Mouse (Mus musculus): ENCODE data around the gene B3glct. TPM values are rescaled to one million over a fixed set of nuclear protein-coding genes. Genes with fewer than 3 reads are reported as not detected.

Gene B3glct
- polyA plus RNA-seq, 1 experiment from 2014 or later, result 10.6 TPM

DNA sequence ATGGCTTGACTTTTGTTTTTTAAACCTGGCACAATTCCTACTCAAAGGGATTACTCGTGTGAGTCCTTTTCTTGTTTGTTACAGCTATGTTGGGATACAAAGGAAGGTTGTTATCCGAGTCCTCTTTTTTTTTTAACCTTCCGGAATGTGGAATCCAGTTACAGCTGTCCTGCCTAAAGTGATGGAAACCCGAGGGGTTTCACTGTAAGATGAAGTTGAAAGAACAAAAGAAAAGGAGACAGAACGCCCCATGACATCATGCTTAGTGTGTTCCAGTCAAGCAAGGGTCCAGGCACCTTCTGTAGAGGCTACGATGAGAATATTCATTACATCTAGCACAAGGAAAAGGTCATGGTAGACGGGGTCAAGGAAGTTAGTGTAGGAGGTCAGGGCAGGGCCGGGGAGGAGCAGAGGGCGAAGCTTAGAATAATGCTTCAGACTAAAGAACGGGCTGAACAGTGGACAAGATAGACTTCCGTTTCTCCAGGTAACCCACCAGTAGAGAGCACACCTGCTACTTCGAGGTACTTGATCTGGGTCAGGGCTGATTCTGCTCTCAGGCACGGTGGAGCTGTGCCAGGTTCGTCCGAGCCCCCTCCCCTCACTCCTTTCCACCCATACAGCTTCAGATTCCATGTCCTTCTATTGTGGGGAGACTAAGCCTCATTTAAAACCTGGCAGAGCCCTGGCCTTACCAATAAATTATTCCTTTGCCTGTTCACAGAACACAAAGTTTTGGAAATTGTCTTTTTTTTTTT is 37.7 kb downstream of the B3glct start:
- Histone ChIP-seq H3K27me3 (replicated peaks) (no peaks in the 10 kb centered on the region), H3K27ac (no peak overlapping the region), H3K36me3 (no peaks in the 10 kb centered on the region), H3K4me3 (replicated peaks) (no peak overlapping the region), H3K4me1 (no peaks in the 10 kb centered on the region), H3K9me3 (no peaks in the 10 kb centered on the region), H3K4me2 (no peak overlapping the region), H3K9ac (no peak overlapping the region)
- 51% methylated on average over 15 of the region's 15 CpGs for WGBS
- no peak for ATAC-seq (ENCODE audit: insufficient read depth, low FRiP score, low read depth)

DNA sequence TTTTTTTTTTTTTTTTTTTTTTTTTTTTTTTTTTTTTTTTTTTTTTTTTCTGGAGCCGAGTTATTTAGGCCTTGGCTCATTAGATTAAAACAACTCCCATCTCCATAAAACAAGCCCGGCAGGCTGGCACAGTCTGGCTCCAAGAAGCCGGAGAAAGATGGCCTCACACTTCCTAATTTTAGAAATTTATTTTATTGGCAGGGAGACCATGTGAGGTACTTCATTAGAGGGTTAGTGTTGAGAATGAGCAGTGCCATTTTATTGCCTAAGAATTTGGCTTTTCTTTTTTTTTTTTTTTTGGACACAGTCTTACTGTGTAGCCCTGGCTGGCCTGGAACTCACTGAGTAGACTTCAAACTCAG is 38.3 kb downstream of the B3glct start:
- no peak for ATAC-seq (ENCODE audit: insufficient read depth, low FRiP score, low read depth)
- Histone ChIP-seq H3K9ac (no peak overlapping the region), H3K36me3 (no peaks in the 10 kb centered on the region), H3K4me3 (replicated peaks) (no peak overlapping the region), H3K4me1 (no peaks in the 10 kb centered on the region), H3K9me3 (no peaks in the 10 kb centered on the region), H3K27me3 (replicated peaks) (no peaks in the 10 kb centered on the region), H3K27ac (no peak overlapping the region), H3K4me2 (no peak overlapping the region)
- 61% methylated on average over 3 of the region's 3 CpGs for WGBS

DNA sequence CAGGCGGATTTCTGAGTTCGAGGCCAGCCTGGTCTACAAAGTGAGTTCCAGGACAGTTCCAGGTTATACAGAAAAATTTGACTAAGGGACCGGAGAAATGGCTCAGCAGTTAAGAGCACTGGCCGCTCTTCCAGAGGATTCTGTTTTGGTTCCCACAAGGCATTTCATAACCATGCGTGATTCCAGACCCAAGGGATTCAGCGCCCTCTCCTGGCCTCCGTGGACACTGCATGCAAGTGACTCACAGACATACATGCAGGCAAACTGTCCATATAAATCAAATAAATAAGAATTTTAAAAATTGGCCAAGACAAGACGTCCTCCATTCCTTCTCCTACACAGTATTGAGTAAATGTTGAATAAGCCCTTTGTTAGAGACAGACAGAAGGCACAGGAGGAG is 53.7 kb downstream of the B3glct start:
- Histone ChIP-seq H3K9me3 (no peaks in the 10 kb centered on the region), H3K4me3 (replicated peaks) (no peak overlapping the region), H3K36me3 (peaks cover 11% of the 10 kb centered on the region), H3K27me3 (replicated peaks) (no peaks in the 10 kb centered on the region), H3K4me1 (no peaks in the 10 kb centered on the region), H3K9ac (no peak overlapping the region), H3K27ac (no peak overlapping the region), H3K4me2 (no peak overlapping the region)
- no peak for ATAC-seq (ENCODE audit: insufficient read depth, low FRiP score, low read depth)
- 89% methylated on average over 8 of the region's 8 CpGs for WGBS

DNA sequence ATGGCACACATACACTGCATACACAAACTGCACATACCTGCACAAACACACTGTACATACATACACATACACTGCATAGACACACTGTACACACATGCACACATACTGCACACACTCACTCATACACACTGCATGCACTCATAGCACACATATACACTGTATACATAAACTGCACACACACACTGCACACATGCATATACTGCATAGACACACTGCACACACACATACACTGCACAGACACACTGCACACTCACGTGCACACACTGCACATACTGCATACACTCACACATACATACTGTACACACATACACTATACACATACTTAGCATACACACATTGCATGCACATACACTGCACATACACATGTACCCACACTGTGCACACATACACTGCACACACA is 59.2 kb downstream of the B3glct start:
- H3K36me3 ChIP-seq, result peaks cover 6% of the 10 kb centered on the region; the same call in 1 of the 2 replicates
- no peaks in the 10 kb centered on the region for H3K9me3 ChIP-seq
- no peak overlapping the region for H3K4me2 ChIP-seq
- H3K4me3 ChIP-seq (replicated peaks), result no peak overlapping the region
- ATAC-seq (ENCODE audit: insufficient read depth, low FRiP score, low read depth), result no peak
- no peak overlapping the region for H3K27ac ChIP-seq
- no peaks in the 10 kb centered on the region for H3K27me3 ChIP-seq (replicated peaks)
- 91% methylated on average over 1 of the region's 1 CpGs for WGBS
- H3K9ac ChIP-seq, result no peak overlapping the region
- H3K4me1 ChIP-seq, result no peaks in the 10 kb centered on the region

DNA sequence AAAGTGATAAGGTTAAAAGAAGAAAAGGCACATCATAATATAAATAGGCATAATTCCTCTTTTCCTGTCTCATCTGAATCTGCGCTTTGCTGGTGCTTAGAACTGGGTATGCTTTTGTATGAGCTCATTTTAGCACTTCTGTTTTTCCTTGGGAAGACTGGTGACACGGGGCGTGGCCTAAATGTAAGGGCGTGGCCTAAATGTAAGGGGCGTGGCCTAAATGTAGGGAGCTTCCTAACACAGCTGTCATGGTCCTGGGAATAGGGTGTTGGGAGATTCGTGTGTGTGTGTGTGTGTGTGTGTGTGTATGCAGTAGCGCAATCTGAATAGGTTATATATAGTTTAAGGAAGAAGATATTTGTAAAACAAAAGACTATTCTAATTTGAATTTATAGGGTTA is 62.1 kb downstream of the B3glct start:
- Histone ChIP-seq H3K27ac (no peak overlapping the region), H3K4me1 (no peaks in the 10 kb centered on the region), H3K4me2 (no peak overlapping the region), H3K9me3 (no peaks in the 10 kb centered on the region), H3K27me3 (replicated peaks) (no peaks in the 10 kb centered on the region), H3K4me3 (replicated peaks) (no peak overlapping the region), H3K9ac (no peak overlapping the region), H3K36me3 (no peaks in the 10 kb centered on the region)
- 93% methylated on average over 7 of the region's 7 CpGs for WGBS
- no peak for ATAC-seq (ENCODE audit: insufficient read depth, low FRiP score, low read depth)

DNA sequence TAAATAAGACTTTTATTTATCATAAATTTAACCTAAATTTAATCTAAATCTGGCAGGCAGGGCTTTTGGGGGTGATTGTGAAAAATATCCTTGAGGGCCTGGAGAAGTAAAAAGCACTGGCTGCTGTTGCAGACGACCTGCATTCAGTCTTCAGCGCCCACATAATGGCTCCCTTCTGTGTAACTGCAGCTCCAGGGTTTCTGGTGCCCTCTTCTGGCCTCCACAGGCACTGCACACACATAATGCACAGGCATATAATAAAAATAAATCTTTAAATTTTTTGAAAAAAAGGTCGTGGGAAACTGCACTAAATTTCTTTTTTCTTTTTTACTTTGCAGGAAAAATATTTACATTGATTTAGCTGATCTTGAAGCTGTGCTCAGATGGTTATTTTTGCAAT is 62.7 kb downstream of the B3glct start:
- Histone ChIP-seq H3K4me2 (no peak overlapping the region), H3K36me3 (no peaks in the 10 kb centered on the region), H3K4me3 (replicated peaks) (no peak overlapping the region), H3K27me3 (replicated peaks) (no peaks in the 10 kb centered on the region), H3K27ac (no peak overlapping the region), H3K9ac (no peak overlapping the region), H3K4me1 (no peaks in the 10 kb centered on the region), H3K9me3 (no peaks in the 10 kb centered on the region)
- 75% methylated on average over 3 of the region's 3 CpGs for WGBS
- no peak for ATAC-seq (ENCODE audit: insufficient read depth, low FRiP score, low read depth)

DNA sequence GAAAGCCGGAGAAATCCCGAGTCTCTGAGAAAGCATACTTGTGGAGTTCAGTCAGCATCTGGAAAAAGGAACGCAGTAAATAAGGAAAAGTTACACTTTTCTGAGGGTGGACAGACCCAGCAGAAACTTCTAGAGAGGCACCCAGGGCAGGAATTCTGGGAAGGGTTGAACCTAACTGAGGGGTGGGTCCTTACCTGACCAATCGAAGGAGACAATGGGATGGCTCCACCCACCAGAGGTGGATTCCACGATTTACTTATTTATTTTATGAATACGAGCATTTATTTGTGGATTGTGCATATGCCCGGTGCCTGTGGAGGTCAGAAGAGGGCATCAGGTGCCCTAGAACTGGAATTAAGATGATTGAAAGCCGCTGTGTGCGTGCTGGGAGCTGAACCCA is 64.3 kb downstream of the B3glct start:
- Histone ChIP-seq H3K9ac (no peak overlapping the region), H3K27me3 (replicated peaks) (no peaks in the 10 kb centered on the region), H3K4me1 (no peaks in the 10 kb centered on the region), H3K9me3 (no peaks in the 10 kb centered on the region), H3K27ac (no peak overlapping the region), H3K4me3 (replicated peaks) (no peak overlapping the region), H3K36me3 (no peaks in the 10 kb centered on the region), H3K4me2 (no peak overlapping the region)
- 91% methylated on average over 9 of the region's 9 CpGs for WGBS
- ATAC-seq (ENCODE audit: insufficient read depth, low FRiP score, low read depth), result no peak

DNA sequence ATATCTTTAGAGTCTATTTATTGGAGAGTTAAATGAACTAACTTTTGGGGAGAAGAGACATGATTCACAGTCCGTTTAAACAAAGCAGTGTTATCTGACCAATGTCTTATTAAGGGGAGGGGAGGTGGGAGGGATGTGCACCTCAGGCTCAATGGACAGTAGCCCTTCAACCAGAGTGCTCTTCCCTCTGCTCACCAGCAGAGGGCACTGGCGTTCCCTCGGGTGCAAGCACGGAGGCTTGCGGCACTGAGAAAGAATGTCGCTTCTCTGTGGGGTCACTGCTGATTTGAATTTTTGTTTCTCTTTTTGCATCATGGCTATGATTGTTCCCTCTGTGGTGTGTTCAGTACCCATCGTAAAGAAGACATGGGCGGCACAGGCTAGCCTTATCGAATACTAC is 67.0 kb downstream of the B3glct start:
- no peak overlapping the region for H3K4me2 ChIP-seq
- no peaks in the 10 kb centered on the region for H3K36me3 ChIP-seq
- no peaks in the 10 kb centered on the region for H3K9me3 ChIP-seq
- no peak overlapping the region for H3K9ac ChIP-seq
- H3K27me3 ChIP-seq (replicated peaks), result no peaks in the 10 kb centered on the region
- H3K27ac ChIP-seq, result no peak overlapping the region
- WGBS, result 90% methylated on average over 9 of the region's 9 CpGs
- no peak for ATAC-seq (ENCODE audit: insufficient read depth, low FRiP score, low read depth)
- no peaks in the 10 kb centered on the region for H3K4me1 ChIP-seq
- H3K4me3 ChIP-seq (replicated peaks), result no peak overlapping the region

DNA sequence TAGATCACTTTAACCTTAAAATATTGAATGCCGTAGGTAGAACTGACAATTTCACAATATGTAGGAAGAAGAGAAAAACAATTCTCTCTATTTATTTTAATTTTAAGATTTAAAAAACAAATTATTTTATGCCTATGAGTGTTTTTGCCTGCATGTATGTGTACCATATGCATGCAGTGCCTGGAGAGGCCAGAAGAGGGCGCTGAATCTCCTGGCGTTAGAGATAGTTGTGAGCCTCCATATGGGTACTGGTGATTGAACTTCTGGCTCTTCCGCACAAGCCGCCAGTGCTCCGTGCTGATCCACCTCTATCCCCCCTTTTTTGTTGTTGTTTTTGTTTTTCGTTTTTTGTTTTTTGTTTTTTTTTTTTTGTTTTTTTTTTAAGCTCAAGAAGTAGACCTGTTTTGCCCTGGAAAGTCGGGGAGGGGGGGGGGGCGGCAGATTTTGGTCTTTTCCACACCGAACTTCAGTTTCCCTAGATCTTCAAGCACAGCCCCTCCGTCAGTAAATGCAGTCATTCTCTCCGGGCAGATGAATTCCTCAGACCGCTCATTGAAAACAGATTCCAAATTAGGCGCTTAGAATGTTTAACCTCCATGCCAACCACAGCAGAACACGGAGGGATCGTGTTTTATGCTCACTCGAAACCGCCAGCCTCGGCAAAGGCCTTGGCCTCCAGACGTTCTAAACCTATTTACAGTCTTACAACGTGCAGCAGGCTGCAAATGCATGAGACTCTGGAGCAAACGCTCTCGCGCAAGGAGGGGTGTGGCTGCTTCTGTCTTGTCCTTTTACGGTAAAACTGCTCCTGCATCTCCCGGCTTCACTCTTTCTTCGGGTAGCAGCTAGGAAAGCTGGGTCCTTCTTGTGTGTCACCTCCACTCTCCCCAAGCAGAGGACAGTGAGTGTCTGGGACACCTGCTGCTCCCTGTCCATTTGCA is 70.9 kb downstream of the B3glct start:
- 79% methylated on average over 27 of the region's 27 CpGs for WGBS
- H3K27ac ChIP-seq, result no peak overlapping the region
- no peak for ATAC-seq (ENCODE audit: insufficient read depth, low FRiP score, low read depth)

DNA sequence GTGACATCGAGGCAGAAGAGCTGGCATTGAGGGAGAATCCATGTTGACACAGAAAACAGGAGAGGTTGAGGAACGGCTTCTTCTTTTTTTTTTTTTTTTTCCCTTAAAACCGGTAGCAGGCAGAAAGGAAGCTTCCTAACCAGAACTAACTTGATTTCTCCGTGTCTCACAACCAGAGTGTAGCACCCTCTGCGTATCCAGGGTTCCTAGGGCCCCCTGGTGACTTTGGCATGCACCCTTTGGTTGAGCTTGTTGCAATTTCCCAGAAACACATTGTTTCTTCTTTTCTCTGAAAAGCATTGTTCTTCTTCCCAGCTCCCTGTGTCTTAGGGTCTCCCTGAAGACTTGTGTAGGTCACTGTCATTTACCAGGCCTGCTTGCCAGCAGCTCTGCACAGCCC is 73.8 kb downstream of the B3glct start:
- Histone ChIP-seq H3K27ac (no peak overlapping the region), H3K4me1 (no peaks in the 10 kb centered on the region), H3K9me3 (no peaks in the 10 kb centered on the region), H3K36me3 (no peaks in the 10 kb centered on the region), H3K4me2 (no peak overlapping the region), H3K27me3 (replicated peaks) (no peaks in the 10 kb centered on the region), H3K9ac (no peak overlapping the region), H3K4me3 (replicated peaks) (no peak overlapping the region)
- WGBS, result 69% methylated on average over 5 of the region's 5 CpGs
- no peak for ATAC-seq (ENCODE audit: insufficient read depth, low FRiP score, low read depth)

More for the DNA sequence above, 70.9 kb downstream of the B3glct start:
- Histone ChIP-seq H3K4me3 (replicated peaks) (no peak overlapping the region), H3K9ac (no peak overlapping the region), H3K4me2 (no peak overlapping the region), H3K4me1 (no peaks in the 10 kb centered on the region), H3K27me3 (replicated peaks) (no peaks in the 10 kb centered on the region), H3K9me3 (no peaks in the 10 kb centered on the region), H3K36me3 (no peaks in the 10 kb centered on the region)

DNA sequence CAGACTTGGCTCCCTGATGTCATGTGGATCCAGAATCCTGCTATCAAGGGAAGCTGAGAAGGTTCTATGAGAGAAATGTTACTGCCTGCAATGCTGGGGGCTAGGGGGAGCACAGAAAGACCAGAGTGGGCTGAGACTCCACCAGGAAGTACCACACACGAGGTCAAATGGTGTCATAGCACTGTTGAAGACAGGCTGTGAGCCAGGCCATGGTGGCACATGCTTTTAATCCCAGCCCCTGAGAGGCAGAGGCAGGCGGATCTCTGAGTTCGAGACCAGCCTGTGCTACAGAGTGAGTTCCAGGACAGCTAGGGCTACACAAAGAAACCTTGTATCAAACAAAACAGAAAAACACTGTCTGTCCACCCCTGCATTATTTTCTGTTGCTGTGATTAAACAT is 75.0 kb downstream of the B3glct start:
- no peaks in the 10 kb centered on the region; the same call in 1 of the 2 replicates for H3K36me3 ChIP-seq
- H3K9ac ChIP-seq, result no peak overlapping the region
- no peak overlapping the region for H3K27ac ChIP-seq
- no peak for ATAC-seq (ENCODE audit: insufficient read depth, low FRiP score, low read depth)
- H3K9me3 ChIP-seq, result no peaks in the 10 kb centered on the region
- no peaks in the 10 kb centered on the region for H3K4me1 ChIP-seq
- H3K4me3 ChIP-seq (replicated peaks), result no peak overlapping the region
- 77% methylated on average over 3 of the region's 3 CpGs for WGBS
- no peaks in the 10 kb centered on the region for H3K27me3 ChIP-seq (replicated peaks)
- H3K4me2 ChIP-seq, result no peak overlapping the region

DNA sequence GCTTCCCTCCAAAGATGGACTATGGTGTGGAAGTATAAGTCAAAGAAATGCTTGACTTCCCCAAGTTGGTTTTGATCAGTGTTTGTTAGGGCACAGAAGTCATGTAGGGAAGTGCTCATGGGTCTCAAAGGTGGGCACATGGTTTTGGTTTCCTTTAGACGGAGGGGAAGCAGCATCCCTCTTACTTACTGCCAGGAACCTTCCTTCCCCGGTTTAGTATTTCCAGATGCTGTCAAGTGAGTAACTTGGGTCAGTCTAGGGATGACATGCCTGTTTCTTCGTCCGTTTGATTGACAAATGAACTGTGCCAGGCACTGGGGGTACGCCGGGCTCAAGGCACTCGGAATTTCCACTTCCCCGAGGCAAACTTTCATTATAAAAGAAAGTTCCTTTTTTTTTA is 89.1 kb downstream of the B3glct start:
- H3K4me1 ChIP-seq, result no peaks in the 10 kb centered on the region
- no peak overlapping the region for H3K4me3 ChIP-seq (replicated peaks)
- no peak overlapping the region for H3K9ac ChIP-seq
- no peaks in the 10 kb centered on the region for H3K36me3 ChIP-seq
- H3K27me3 ChIP-seq (replicated peaks), result no peaks in the 10 kb centered on the region
- H3K27ac ChIP-seq, result no peak overlapping the region
- H3K4me2 ChIP-seq, result no peak overlapping the region
- H3K9me3 ChIP-seq, result no peaks in the 10 kb centered on the region
- ATAC-seq (ENCODE audit: insufficient read depth, low FRiP score, low read depth), result no peak
- 84% methylated on average over 8 of the region's 8 CpGs for WGBS

All from stomach, embryonic 15.5 days (tissue).